ENCODE assay signal across 23 mouse cellular contexts in the genomic region with DNA sequence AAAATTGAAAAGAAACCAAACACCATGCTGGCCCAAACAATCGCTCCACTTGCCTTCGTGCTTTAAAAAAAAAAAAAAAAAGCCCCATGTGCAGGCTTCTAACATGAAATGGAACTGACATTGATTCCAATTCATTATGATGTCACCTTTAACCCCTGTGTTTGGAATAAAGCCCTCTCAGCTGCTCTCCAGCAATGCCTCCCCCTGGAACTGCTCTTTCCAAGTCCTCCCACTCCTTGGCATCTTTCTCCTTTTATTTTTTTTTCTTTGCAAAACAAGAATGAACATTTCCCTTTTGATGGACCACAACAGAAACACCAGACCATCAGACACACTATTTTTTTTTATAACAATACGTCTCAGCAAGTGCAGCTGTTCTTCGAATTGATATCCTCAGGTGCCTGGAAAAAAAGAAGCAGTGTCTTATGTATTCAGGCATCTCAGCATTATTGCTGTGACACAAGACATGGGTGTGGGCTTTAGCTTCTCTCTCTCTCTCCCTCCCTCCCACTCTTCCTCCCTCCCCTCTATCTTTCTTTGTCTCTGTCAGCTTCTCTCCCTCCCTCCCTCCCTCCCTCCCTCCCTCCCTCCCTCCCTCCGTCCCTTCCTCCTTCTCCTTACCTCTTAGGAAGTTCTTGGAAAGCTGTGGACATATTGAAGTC.
DNase-seq lines count a peak whose midpoint lies in the region; ATAC-seq lines count a peak whose summit lies in the region.
"Had no signal": no experiment of that assay in that cellular context is flagged by ENCODE, and none has a peak within 500 bp of the region (broad histone marks: within the 10 kb centered on the region; RNA-seq: fewer than 3 reads in every experiment).

No protein-coding gene starts in this region.

- no peaks in the 10 kb centered on the region for H3K9me3 ChIP-seq in midbrain, embryonic 12.5 days
- no peaks in the 10 kb centered on the region for H3K9me3 ChIP-seq in midbrain, embryonic 14.5 days (ENCODE audit: control insufficient read depth, low read length)
- H3K9me3 ChIP-seq in embryonic facial prominence, embryonic 14.5 days (ENCODE audit: control insufficient read depth, low read length) = no peaks in the 10 kb centered on the region
- H3K9me3 ChIP-seq: hindbrain, embryonic 15.5 days; limb, embryonic 12.5 days; liver, embryonic 12.5 days had no signal

- no peak overlapping the region for H3K4me3 ChIP-seq in midbrain, embryonic 12.5 days
- H3K4me3 ChIP-seq in midbrain, embryonic 14.5 days (replicated peaks; ENCODE audit: low read depth, low read length) = no peak overlapping the region
- no peak overlapping the region for H3K4me3 ChIP-seq in embryonic facial prominence, embryonic 14.5 days (ENCODE audit: low read depth, low read length)
- H3K4me3 ChIP-seq: erythroblast, embryonic 14.5 days; heart, adult 2 months; hindbrain, embryonic 15.5 days; limb, embryonic 12.5 days; liver, embryonic 12.5 days had no signal

- H3K27me3 ChIP-seq in midbrain, embryonic 12.5 days = no peaks in the 10 kb centered on the region
- no peaks in the 10 kb centered on the region for H3K27me3 ChIP-seq in midbrain, embryonic 14.5 days (ENCODE audit: control insufficient read depth, insufficient read depth, low read length)
- H3K27me3 ChIP-seq in embryonic facial prominence, embryonic 14.5 days (replicated peaks; ENCODE audit: control insufficient read depth, insufficient read depth, low read length) = no peaks in the 10 kb centered on the region
- H3K27me3 ChIP-seq: hindbrain, embryonic 15.5 days; limb, embryonic 12.5 days; liver, embryonic 12.5 days; Patski had no signal

- peak; percentile 76 for ATAC-seq in midbrain, embryonic 12.5 days (ENCODE audit: low FRiP score, low read depth)
- ATAC-seq in midbrain, embryonic 14.5 days (ENCODE audit: low FRiP score, low TSS enrichment) = no peak
- no peak for ATAC-seq in embryonic facial prominence, embryonic 14.5 days (ENCODE audit: low read depth)
- ATAC-seq in activated CD4-positive, CD25-positive, alpha-beta regulatory T cell, adult 4 months = no peak
- ATAC-seq: intestine, embryonic 16.5 days; liver, embryonic 12.5 days; Patski had no signal

- no peaks in the 10 kb centered on the region for H3K4me1 ChIP-seq in midbrain, embryonic 12.5 days
- no peaks in the 10 kb centered on the region for H3K4me1 ChIP-seq in midbrain, embryonic 14.5 days (ENCODE audit: control insufficient read depth, insufficient read depth, low read length)
- H3K4me1 ChIP-seq in embryonic facial prominence, embryonic 14.5 days (ENCODE audit: control insufficient read depth, insufficient read depth, low read length) = no peaks in the 10 kb centered on the region
- H3K4me1 ChIP-seq: hindbrain, embryonic 15.5 days; limb, embryonic 12.5 days; liver, embryonic 12.5 days had no signal

- DNase-seq in gastrocnemius, adult 18-20 months (ENCODE audit: low spot score) = peak; percentile 5
- DNase-seq in gastrocnemius, postnatal 4 days (ENCODE audit: low spot score in 2 of 2) = no peak
- no peak for DNase-seq in midbrain, embryonic 14.5 days
- peak; percentile 20 for DNase-seq in embryonic facial prominence, embryonic 14.5 days (ENCODE audit: low spot score)
- peak; percentile 28 for DNase-seq in skeletal muscle tissue, adult 2 months (ENCODE audit: low read depth, low spot score)
- DNase-seq: adrenal gland, postnatal 10 days; cerebellum, adult 11 months; cerebellum, postnatal 10 days; gastrocnemius, postnatal 10 days; heart, adult 2 months; lung, embryonic 14.5 days; lung, postnatal 36 days; right cerebral cortex, postnatal 4 days; thymus, postnatal 25 days had no signal

- H3K4me2 ChIP-seq in midbrain, embryonic 12.5 days (replicated peaks) = no peak overlapping the region
- H3K4me2 ChIP-seq in midbrain, embryonic 14.5 days (ENCODE audit: low read length) = no peak overlapping the region
- H3K4me2 ChIP-seq in embryonic facial prominence, embryonic 14.5 days (ENCODE audit: low read depth, low read length) = no peak overlapping the region
- H3K4me2 ChIP-seq: hindbrain, embryonic 15.5 days; limb, embryonic 12.5 days; liver, embryonic 12.5 days; lung, embryonic 14.5 days had no signal

- H3K27ac ChIP-seq in midbrain, embryonic 12.5 days (replicated peaks) = no peak overlapping the region
- no peak overlapping the region for H3K27ac ChIP-seq in midbrain, embryonic 14.5 days (replicated peaks; ENCODE audit: low read depth, low read length)
- no peak overlapping the region for H3K27ac ChIP-seq in embryonic facial prominence, embryonic 14.5 days (replicated peaks; ENCODE audit: low read depth, low read length)
- H3K27ac ChIP-seq: heart, adult 2 months; hindbrain, embryonic 15.5 days; limb, embryonic 12.5 days; liver, embryonic 12.5 days; stomach, postnatal 0 days had no signal

- no peak overlapping the region for H3K9ac ChIP-seq in midbrain, embryonic 12.5 days (replicated peaks)
- H3K9ac ChIP-seq in midbrain, embryonic 14.5 days (replicated peaks; ENCODE audit: low read length) = no peak overlapping the region
- no peak overlapping the region for H3K9ac ChIP-seq in embryonic facial prominence, embryonic 14.5 days (ENCODE audit: low read depth, low read length)
- H3K9ac ChIP-seq: hindbrain, embryonic 15.5 days; limb, embryonic 12.5 days; liver, embryonic 12.5 days; lung, embryonic 14.5 days had no signal

- H3K36me3 ChIP-seq in midbrain, embryonic 12.5 days = no peaks in the 10 kb centered on the region
- no peaks in the 10 kb centered on the region for H3K36me3 ChIP-seq in midbrain, embryonic 14.5 days (ENCODE audit: control insufficient read depth, insufficient read depth, low read length)
- H3K36me3 ChIP-seq in embryonic facial prominence, embryonic 14.5 days (ENCODE audit: control insufficient read depth, insufficient read depth, low read length) = no peaks in the 10 kb centered on the region
- H3K36me3 ChIP-seq: hindbrain, embryonic 15.5 days; limb, embryonic 12.5 days; liver, embryonic 12.5 days had no signal

- 61% methylated on average over 4 of the region's 5 CpGs for WGBS in midbrain, embryonic 12.5 days
- WGBS in midbrain, embryonic 14.5 days = 23% methylated on average over 4 of the region's 5 CpGs
- WGBS in embryonic facial prominence, embryonic 14.5 days = 39% methylated on average over 5 of the region's 5 CpGs

Comparison
In these comparisons a context has a peak if more than half of its experiments do, and no peak if none do; other contexts are left out.
1. DNase-seq: peak in gastrocnemius, adult 18-20 months (single experiment), embryonic facial prominence, embryonic 14.5 days (single experiment) and skeletal muscle tissue, adult 2 months (single experiment); none in gastrocnemius, postnatal 4 days (0 of 2) and midbrain, embryonic 14.5 days (single experiment).